Mouse (Mus musculus): ENCODE data around the gene Ticam1.

The Ticam1 gene

DNA sequence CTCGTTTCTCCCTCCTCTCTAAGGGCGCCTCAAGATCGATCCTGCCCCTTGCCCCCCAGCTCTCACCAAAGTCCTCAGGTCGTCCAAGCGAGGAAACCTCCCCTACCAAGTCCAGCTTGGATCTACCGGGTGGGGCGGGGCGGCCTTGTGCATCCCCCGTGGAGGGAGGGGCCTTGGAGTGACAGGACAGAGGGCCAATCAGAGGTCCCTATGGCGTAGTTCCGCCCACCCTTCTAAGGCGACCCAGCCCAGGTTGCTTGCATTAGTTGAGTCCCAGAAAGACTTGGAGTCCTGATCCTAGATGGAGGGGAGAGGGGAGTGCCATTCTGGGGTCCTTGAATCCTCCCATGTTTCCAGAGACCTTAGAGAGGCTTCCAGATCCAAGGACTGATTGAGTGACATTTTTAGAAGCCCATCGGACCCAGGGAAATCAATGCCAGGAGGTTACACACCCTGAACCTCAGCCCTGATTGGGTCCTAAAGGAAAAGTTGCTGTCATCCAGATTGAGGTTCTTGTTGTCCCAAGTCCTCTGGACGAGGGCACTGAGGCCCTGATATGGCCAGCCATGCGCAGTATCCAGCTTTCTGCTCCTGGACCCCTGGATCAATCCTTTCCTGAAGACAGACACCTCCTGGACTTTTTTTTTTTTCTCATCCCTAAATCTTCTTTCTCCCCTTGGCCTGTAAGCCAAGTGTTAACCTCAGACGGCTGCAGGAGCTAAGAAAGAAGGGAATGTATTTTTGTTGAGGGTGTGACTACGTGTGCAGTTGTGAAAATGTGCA is 14.0 kb upstream of the Ticam1 start:
- no peak for DNase-seq

DNA sequence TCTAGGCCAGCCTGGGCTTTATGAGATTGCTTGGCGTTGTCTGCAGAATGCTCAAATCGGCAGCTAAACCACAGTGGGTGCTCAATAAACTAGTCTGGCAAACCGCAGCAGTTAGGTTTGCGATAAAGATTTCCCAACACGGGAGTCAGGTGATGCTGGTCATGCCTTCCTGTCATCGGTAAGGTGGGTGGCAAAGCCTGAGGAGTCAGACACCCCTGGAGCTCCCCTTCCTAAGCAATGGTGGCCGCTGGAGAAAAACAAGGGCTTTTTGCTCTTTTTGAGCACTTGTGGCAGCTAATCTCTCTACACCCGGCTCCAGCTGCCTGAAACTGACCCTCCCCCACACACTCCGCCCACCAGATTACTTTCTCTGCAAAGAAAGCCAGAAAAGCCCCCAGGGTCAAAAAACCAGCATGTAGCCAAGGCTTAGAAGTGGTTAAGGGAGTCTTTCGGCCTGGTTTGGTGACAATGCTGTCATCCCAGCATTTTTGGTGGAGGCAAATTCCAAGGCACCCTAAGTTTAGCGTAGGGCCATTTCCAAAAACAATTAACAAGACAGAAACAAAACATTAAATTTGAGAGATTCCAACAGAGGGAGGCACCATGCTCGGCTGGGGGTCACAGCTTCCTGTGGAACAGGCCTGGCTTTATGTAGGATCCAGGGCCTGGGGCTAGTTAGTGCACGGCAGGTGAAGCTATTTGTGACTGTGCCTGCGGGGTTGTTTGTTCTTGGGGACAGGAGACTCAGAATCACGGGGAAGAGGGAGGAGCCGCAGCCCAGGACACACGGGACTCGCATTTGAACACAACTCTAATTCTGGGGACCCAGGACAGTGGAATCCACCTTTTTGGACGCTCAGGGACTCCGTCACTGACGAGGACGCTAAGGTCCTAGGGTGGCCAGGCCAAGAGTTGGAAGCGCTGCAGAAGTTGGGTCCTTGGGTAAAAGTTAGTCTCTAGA is 13.1 kb upstream of the Ticam1 start:
- no peak for DNase-seq

DNA sequence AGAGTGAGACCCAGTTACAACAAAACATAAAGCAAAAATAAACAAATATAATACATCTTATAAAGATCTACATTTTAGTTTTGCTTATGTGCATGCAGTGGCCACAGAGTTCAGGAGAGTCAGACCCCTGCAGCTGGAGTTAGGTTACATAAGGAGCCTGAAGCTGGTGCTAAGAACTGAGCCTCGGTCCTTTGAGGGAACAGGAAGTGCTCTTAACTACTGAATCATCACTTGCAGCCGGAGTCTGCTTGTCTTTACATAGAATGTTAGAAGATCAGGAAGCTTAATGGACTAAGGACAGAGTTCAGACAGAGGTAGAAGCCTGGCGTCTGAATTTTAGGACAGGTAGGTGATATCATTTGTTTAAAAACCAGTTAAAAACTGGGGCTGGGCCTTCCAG is 12.3 kb upstream of the Ticam1 start:
- DNase-seq: no peak

DNA sequence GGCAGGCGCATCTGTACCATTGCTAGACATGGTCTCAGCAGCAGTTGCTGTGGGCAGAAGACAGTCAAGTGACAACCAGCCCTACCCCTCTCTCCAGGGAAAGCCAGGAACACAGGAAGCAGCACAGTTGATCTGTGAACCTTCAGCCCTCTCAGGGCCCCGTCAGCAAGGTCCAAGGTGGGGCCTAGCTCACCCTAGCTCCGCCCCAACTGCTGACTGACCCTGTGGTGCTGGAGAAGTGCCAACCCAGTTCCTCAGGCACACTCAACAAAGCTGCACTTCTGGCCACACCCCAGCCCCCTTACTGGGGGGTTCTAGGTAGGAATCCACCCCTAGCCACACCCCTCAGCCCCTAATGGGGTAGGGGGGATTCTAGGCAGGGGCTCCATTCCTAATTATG is 11.2 kb upstream of the Ticam1 start:
- no peak for DNase-seq

DNA sequence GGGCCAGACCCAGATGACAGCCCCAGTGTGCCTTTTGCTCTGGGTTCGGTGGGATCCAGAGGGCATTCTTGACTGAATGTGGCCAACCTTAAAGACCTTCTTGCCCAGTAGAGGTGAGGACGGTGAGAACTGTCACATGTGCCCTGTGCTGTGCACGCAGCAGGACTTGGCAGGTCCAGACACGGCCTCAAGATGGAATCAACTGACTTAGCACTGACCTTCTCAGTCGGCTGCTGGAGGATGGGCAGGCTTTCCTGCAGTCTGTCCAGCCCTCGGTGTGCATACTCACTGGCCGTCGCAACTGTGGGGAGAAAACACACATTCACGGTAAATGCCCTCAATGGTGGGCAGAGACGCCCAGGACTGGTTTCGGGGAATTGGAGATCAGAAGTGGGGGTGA is 9.4 kb upstream of the Ticam1 start:
- no peak for DNase-seq

DNA sequence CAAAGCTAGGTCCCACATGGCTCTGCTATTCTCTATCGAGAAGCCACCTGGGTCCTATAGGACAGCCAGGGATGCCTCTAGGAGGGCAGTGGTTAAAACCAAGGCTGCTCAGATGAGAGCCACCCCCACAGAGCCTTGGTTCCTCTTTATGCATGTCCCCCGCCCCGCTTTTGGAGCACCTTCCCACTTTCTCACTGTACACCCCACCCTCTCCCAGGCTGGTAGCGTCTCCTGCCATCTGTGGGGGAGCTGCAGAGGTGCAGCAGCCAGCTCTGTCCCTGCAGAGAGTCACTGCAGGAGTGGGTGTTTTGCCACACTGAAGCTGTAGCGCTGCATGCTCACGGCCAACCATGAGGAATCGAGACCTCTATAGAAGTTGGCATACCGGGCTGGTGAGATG is 6.7 kb upstream of the Ticam1 start:
- peak; percentile 84 for DNase-seq

DNA sequence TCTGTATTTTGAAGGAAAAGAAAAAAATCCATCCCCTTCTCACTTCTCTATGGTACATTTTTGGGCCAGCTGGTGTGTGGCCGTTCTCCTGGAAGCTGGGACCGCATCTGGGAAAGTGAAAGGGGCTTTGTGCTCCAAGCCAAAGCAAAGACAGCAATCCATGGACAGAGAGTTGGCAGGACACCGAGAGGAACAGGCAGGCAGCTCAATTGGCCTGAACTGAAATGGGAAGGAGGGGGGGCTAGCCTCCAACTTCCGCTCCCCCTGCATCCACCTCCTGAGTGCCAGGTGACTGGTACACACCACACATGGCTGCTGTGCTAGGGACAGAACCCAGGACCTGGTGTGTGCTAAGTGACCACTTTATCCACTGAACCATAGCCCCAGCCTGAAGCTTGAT is 6.2 kb upstream of the Ticam1 start:
- peak; percentile 72 for DNase-seq

DNA sequence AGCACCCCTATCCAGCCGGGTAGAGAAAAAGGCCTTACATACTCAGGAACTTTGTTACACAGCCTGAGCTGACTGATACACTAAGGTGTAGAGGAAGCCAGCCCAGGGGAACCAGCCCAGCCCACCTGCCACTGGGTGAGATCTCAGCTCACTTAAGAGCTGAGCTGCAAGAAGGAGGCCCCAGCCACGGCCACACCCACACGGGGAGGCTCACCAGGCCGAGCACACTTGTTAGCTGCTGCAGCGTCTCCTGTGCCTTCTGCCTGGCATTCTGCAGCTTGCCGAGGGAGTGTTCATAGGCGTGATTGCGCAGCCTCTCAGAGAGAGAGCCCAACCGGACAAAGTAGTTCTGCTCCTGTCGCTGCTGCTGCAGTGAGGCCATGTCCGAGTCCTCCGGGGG is 4.6 kb upstream of the Ticam1 start:
- no peak for DNase-seq

DNA sequence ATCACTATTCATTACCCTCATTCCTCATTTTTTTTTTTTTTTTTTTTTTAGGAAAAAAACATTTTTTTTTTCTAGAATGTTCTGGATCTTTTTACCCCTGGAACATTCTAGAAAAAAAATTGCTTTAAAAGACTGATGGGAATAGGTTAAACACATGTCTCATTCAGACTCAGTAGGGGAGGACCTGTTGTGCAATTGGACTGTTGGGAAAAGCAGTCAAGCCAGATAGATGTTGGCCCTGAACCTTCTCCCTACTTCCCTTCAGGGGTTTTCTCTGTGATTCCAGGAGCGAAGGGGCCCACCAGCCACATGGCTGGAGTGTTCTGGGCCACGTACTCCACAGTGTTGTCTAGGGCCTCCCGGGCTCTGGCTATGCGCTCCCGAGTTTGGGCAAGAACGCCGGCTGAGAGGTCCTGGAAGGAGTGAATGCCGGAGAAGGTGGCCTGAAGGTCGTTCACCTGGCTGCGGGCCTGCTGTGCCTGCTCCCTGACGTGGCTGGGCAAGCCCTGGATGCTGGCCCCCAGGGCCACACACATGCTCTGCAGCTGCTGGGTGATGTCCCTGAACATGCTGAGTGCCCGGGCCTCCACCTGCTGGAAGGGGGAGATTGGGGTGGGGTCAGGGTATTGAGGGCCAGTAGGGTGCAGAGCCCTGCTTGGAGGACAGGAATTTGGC is 3.0 kb upstream of the Ticam1 start:
- DNase-seq: no peak

DNA sequence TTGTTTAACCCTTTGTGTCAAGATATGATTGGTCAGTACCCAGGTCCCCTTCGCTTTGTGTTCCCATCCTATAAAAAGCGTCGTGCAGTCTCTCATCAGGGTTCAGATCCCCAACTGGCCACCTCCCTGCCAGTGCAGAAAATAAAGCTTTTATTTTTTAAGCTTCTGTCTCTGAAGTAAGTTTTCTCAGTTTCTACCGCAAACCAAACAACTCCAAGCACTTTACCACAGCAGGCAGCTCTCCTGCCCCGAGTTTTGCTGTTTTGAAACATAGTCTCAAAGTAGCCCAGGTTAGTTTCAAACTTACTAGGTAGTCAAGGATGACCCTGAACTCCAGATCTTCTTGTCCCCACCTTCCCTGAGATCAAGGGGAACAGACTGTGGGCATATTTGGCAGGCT is 1.8 kb upstream of the Ticam1 start:
- no peak for DNase-seq

DNA sequence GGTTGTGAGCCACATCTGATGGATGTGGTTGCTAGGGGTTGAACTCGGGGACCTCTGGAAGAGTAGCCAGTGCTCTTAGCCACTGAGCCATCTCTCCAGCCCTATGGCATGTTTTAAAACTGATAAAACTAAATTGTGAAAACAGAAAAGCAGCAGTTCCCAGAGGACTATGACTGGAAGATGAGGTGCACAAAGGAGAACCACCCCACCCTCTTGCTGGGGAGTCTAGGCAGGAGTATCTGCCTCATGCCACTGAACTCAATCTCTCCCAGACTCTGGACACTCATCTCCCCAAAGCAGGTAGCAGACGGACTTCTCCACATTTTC is 944 bp upstream of the Ticam1 start:
- no peak for DNase-seq

DNA sequence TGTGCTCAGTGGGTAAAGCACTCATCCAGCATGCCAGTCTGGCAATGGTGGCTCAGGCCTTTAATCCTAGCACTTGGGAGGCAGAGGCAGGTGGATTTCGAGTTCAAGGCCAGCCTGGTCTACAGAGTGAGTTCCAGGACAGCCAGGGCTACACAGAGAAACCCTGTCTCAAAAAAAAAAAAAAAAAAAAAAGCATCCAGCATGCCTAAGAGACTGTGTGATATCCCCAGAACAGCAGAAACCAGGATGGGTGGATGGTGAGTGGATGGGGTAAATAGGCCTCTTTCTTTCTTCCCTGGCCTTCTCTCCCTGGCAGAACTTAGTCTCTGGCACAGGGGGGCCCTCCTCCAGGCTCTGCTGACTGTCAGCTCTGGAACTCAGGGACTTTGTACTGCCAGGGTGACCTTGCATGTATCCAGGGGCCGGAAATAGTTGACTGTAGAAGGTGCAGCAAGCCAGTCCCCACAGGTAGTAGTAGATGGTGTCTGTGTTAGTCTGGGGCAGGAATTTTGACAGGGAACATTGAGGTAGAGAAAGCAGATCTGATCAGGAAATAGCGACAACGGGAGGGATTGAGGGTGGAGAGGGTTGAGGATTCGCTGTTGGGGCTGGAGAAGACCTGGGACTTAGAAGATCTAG is 625 bp downstream of the Ticam1 start:
- DNase-seq: no peak

DNA sequence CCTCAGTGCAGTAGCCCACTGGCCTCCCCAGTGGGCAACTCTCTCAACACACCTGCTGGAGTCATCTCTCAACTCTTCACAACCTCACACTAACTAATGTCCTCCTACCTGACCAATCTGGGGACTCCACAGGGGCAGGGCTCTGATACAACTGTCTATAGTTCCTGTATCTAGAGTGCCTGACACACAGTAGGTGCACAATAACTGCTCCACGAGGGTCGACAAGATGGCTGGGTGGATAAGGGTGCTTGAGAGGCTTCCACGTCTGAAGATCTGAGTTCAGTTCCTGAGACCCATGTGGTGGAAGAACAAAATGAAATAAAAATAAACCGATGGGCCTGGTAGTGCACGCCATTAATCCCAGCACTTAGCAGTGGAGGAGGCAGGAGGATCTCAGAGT is 2.6 kb downstream of the Ticam1 start:
- DNase-seq: no peak

DNA sequence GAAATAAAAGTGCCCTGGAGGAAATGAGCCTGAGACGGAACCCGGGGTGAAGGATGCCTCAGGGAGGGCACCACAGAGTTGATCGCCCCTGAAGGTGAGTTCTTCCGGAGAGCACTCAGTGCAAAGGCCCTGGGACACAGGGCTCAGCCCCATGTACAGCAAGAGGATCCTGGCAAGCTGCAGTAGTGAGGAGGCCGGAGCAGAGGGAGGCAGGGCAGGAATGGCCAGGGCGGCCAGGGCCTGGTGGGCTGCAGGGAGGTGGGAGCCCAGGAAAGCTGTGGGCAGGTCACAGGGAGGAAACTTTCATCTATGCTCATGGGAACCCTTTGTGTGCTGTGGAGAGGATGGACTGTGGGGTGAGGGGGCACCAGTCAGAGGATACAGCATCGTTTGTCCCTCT is 3.1 kb downstream of the Ticam1 start:
- DNase-seq: no peak

DNA sequence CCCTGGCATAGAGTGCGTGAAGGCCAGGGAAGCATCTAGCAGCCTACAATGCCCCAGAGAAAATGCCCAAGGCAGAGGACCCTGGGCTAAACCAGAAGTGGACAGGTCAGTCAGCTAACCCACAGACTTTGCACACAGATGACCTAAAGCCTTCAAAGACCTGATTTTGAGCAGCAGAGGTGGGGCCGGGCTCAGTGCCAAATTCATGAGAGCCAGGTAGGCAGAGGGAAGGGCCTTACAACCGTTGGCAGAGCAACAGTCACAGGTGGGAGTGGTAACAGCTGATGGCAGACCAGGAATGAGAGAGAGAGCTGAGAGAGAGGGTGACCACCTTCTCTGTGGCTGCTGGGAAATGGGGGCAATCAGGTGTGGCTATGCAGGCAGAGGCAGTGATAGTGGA is 3.9 kb downstream of the Ticam1 start:
- DNase-seq: no peak

DNA sequence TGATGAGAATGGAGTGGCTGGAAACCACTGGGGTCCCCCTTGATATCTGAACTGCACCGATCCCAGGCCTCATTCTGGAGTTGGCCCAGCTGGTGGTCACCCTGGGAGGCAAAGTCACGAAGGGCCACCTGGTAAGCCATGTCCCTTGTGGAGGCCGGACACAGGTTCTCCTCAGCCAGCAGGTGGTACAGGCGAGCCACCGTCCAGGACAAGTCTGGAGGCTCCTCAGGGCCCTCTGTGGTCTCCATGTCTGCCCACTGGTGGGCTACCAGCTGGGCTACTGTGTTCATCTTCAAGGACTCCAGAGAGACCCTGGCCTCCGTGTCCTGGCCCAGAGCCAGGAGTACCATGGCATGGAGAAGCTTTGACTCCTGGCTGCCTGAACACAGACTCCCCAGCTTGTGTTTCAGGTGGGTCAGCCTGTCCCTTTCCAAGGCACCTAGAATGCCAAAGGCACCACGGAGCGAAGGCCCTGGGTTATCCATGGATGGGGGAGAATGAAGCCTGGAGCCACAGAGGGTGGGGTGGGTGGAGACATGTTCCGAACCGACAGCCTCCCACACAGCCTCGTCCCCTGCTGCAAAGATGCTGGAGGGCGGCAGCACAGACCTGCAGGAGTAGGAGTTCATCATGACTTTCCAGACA is 4.9 kb downstream of the Ticam1 start:
- DNase-seq: no peak

DNA sequence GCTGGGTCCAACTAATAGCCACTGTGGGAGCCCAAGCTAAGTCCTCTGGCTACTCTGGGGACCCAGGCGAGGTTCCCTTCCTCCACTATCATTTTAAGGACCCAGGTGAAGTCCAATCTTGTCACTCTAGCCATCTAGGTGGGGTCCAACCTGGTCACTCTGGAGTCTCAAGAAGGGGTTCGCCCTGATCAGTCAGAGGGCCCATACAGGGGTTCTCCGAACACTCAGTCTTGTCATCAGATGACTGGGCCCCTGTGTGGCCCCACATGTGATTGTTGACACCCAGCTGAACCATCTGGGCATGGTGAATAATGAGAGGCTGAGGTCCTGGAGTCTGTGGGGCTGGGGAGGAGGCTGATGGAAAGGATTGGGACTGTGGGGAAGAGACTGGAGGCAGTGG is 6.8 kb downstream of the Ticam1 start:
- DNase-seq: no peak

DNA sequence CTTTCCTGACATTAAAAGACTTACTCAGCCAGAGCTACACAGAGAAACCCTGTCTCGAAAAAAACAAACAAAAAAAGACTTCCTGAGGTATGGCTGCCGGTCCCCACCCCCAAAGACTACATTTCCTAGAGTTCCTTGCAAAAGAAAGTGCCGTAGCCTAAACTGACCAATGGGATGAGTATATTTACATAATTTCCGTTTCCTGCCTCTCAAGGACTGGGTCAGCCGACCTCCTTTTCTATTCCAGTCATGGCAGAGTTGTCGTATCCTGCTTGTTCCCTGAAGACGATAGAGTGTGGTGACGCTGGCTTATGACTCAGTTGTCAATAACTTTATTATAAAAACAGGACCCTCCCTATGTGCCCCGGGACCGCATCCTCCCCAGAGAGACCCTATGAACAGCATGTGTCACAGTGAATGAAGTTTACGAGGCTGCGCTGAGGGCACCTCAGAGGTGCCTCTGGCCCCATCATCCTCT is 7.4 kb downstream of the Ticam1 start:
- DNase-seq: peak; percentile 81

DNA sequence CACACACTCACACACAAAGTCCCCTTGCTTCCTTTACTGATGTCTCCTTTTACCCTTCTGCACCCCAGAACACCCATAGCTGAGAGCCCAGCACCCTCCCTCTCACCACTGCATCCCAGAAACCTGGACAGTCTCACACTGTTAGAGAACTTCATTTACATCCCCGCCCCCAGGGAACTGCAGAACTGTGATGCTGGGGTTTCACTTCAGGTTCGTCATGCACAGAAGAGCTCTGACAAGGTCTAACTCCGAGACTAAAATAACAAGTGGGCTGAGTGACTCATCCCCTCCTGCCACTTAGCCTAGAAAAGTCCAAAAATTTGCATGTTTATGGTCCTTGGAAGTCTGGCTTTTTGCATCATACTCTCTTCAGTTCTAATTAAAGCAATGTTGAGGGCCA is 10.3 kb downstream of the Ticam1 start:
- peak; percentile 91 for DNase-seq

DNA sequence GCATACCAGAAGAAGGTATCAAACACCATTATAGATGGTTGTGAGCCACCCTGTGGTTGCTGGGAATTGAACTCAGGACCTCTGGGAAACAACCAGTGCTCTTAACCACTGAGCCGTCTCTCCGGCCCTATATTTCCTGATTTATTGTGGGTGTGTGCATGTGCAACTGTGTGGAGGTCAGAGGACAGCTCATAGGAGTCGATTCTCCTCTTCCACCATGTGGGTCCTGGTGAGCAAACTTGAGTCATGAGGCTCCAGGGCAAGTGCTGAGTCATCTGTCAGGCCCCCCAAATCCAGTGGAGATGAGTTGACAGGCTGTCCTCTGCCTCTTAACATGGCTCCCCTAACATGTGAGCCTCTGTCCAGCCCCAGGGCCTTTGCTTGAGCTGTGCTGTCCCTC is 10.7 kb downstream of the Ticam1 start:
- DNase-seq: no peak

DNA sequence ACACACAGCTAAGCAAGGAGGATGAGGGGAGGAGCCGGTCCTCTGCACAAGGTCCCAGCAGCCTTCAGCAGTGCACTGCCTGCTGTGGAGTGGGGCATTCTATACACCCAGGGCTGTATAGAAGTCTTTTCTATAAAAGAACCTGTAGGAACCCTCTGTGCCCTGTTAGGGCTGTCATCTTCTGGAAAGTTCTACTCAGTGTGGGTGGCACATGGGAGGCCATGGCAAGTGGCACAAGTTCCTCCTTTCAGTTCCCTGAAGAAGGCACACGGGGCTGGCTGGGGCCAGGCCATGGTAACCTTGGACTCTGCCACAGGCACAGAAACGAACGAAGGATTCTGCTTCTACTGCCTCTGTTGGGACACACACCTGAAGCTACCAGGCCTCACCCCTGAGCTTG is 11.6 kb downstream of the Ticam1 start:
- no peak for DNase-seq

DNA sequence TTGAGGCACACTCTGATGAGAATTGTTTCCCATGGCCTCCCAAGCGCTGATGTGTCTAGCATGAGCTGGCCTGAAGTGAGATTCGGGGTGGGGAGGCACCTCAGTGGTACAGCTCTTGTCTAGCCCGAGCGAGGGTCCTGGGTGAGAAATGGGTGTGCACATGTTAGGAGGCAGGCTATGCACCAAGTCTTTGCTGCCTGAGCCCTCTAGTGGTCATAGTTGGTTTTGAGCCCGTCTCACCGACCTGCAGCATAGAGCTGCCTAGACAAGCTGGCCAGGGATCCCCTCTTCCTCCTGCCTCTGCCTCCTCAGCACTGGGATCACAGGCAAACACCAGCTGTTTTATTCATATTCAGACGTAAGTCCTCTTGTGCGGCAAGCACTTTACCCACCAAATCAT is 12.6 kb downstream of the Ticam1 start:
- DNase-seq: peak; percentile 84

DNA sequence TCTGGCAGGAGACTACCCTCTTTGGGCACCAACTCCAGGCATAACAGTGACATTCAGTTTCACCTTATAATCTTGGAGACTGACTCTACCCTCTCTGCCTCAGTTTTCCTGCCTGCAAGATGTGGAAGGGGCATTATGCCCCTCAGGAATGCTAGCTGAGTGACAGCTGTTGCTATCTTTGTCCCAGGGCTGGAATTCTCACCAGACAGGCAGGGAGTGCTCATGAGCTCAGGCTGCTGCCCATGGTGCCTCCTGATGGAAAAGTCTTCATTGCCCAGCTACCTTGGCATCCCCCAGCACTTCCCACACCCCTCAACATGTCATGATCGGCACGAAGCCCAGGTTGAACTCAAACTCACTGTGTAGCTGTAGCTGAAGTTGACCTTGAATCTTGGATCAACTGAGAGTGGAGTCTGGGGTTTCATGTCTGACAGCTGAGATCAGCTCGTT is 13.9 kb downstream of the Ticam1 start:
- no peak for DNase-seq

All from right cerebral cortex, adult 18-20 months (tissue).